Mouse (Mus musculus) ES-E14 (cell line): ENCODE data around the gene Mettl24. TPM values are rescaled to one million over a fixed set of nuclear protein-coding genes. Genes with fewer than 3 reads are reported as not detected.

Experiments
- DNase-seq: peaks from one replicate; pipeline ENCODE4 v3.0.0-alpha.2; 2013; ENCODE audit warnings: low read depth, low spot score
- H3K27ac ChIP-seq: 2 replicates; pipeline ENCODE4 v1.5.1; 2012; ENCODE audit warnings: low read depth, mild to moderate bottlenecking, low read length, moderate library complexity, mixed read lengths; ENCODE audit not compliant: poor library complexity, insufficient read depth, severe bottlenecking
- H3K36me3 ChIP-seq: 2 replicates; pipeline ENCODE4 v1.6.1; 2012; ENCODE audit warnings: mild to moderate bottlenecking, low read length, moderate library complexity, mixed read lengths; ENCODE audit not compliant: control insufficient read depth, poor library complexity, insufficient read depth, severe bottlenecking
- H3K4me1 ChIP-seq, 2 experiments: fragments of 150-350 bp in 1 of 2; sonication (generic) in 1 of 2; 2 replicates each; pipeline ENCODE4 v1.6.1; 2012; ENCODE audit warnings: low read length in 2 of 2, mild to moderate bottlenecking in 1 of 2, mixed read lengths in 1 of 2; ENCODE audit not compliant: control insufficient read depth in 2 of 2, insufficient read depth in 2 of 2, poor library complexity in 1 of 2
- H3K4me3 ChIP-seq, 2 experiments: fragments of 150-350 bp in 1 of 2; sonication (generic) in 1 of 2; 2 replicates each; pipeline ENCODE4 v1.5.1; 2012; ENCODE audit warnings: low read length in 2 of 2, low read depth in 1 of 2, mild to moderate bottlenecking in 1 of 2, mixed read lengths in 1 of 2; ENCODE audit not compliant: insufficient read depth in 1 of 2, poor library complexity in 1 of 2, severe bottlenecking in 1 of 2
- H3K9ac ChIP-seq: 2 replicates; pipeline ENCODE4 v1.6.1; 2012; ENCODE audit warnings: low read depth, mild to moderate bottlenecking, low read length, mixed read lengths; ENCODE audit not compliant: poor library complexity, insufficient read depth, severe bottlenecking
- H3K9me3 ChIP-seq: fragments of 150-350 bp; sonication (generic); 2 replicates; pipeline ENCODE4 v1.6.1; 2012; ENCODE audit warnings: low read depth, mild to moderate bottlenecking, low read length; ENCODE audit not compliant: control insufficient read depth, insufficient read depth
- CHD2 ChIP-seq: IDR thresholded peaks from 2 replicates; pipeline ENCODE4 v1.6.1; 2014; ENCODE audit warnings: mild to moderate bottlenecking, low read depth, low read length, inconsistent platforms
- HCFC1 ChIP-seq: IDR thresholded peaks from 2 replicates; pipeline ENCODE4 v1.6.1; 2012; ENCODE audit warnings: low read length, inconsistent platforms, borderline replicate concordance; ENCODE audit not compliant: insufficient read depth
- MAFK ChIP-seq: IDR thresholded peaks from 2 replicates; pipeline ENCODE4 v1.6.1; 2014; ENCODE audit warnings: mild to moderate bottlenecking, low read depth, low read length, inconsistent platforms; ENCODE audit not compliant: insufficient read depth
- ZC3H11A ChIP-seq: IDR thresholded peaks from 2 replicates; pipeline ENCODE4 v1.6.1; 2012; ENCODE audit warnings: low read depth, mild to moderate bottlenecking, inconsistent platforms, low read length, borderline replicate concordance
- ZNF384 ChIP-seq: IDR thresholded peaks from 2 replicates; pipeline ENCODE4 v1.6.1; 2012; ENCODE audit warnings: low read depth, low read length, inconsistent platforms
- in situ Hi-C, 2 experiments: fragments of 600-800 bp; cut with MboI; formaldehyde crosslinking; loops; one replicate each; pipeline ENCODE4 v1.15.1; 2025; ENCODE audit warnings: low sequenced_read_pairs in 2 of 2, inconsistent platforms in 1 of 2; ENCODE audit not compliant: unreplicated experiment in 2 of 2
- total RNA-seq: library from RNA; depleted of rRNA; stranded (reverse); fragments of 300-350 nt; gene quantifications from 2 replicates; pipeline ENCODE4 v1.2.3, GENCODE M21; 2012

Mettl24 gene
- total RNA-seq, 1 experiment, result 0.40 TPM

- H3K4me1 ChIP-seq, result no peaks in the 10 kb centered on the region
- TF ChIP-seq ZC3H11A (no peak), MAFK (no peak), CHD2 (no peak), HCFC1 (no peak), ZNF384 (no peak)
- in situ Hi-C loops, result no loop called here
- H3K9ac ChIP-seq, result no peak overlapping the region
- no peak for DNase-seq
- no peaks in the 10 kb centered on the region for H3K36me3 ChIP-seq
- no peak overlapping the region for H3K4me3 ChIP-seq
- peaks cover 14% of the 10 kb centered on the region; the same call in 1 of the 2 replicates for H3K9me3 ChIP-seq
- no peak overlapping the region for H3K27ac ChIP-seq
These were observed 14.4 kb upstream of the Mettl24 start for GRCm38 (mm10) chr10:40668640-40669039.

- Histone ChIP-seq H3K4me1 (no peaks in the 10 kb centered on the region), H3K27ac (no peak overlapping the region), H3K9me3 (no peaks in the 10 kb centered on the region), H3K4me3 (no peak overlapping the region), H3K9ac (no peak overlapping the region), H3K36me3 (no peaks in the 10 kb centered on the region)
- in situ Hi-C loops, result no loop called here
- no peak for DNase-seq
- no peak for TF ChIP-seq ZNF384
- TF ChIP-seq HCFC1, result no peak
- no peak for TF ChIP-seq CHD2
- no peak for TF ChIP-seq ZC3H11A
- no peak for TF ChIP-seq MAFK
These were observed 10.3 kb upstream of the Mettl24 start for GRCm38 (mm10) chr10:40672587-40673296.

- Histone ChIP-seq H3K4me3 (no peak overlapping the region), H3K36me3 (no peaks in the 10 kb centered on the region), H3K9ac (no peak overlapping the region), H3K9me3 (no peaks in the 10 kb centered on the region), H3K4me1 (no peaks in the 10 kb centered on the region), H3K27ac (no peak overlapping the region)
- no peak for TF ChIP-seq ZC3H11A
- no peak for TF ChIP-seq MAFK
- TF ChIP-seq ZNF384, result no peak
- no peak for TF ChIP-seq HCFC1
- no peak for TF ChIP-seq CHD2
- no peak for DNase-seq
- in situ Hi-C loops, result no loop called here
These were observed 9.8 kb upstream of the Mettl24 start for GRCm38 (mm10) chr10:40673297-40673665.

- in situ Hi-C loops, result no loop called here
- Histone ChIP-seq H3K9me3 (no peaks in the 10 kb centered on the region), H3K27ac (no peak overlapping the region), H3K9ac (no peak overlapping the region), H3K4me1 (no peaks in the 10 kb centered on the region), H3K36me3 (no peaks in the 10 kb centered on the region), H3K4me3 (no peak overlapping the region)
- TF ChIP-seq ZC3H11A (no peak), MAFK (no peak), HCFC1 (no peak), ZNF384 (no peak), CHD2 (no peak)
- DNase-seq, result no peak
These were observed 8.9 kb upstream of the Mettl24 start for GRCm38 (mm10) chr10:40674151-40674550.

GRCm38 (mm10) chr10:40675921-40676320 lies 7.2 kb upstream of the Mettl24 start:
- in situ Hi-C loops, result no loop called here
- no peaks in the 10 kb centered on the region for H3K4me1 ChIP-seq
- no peak for TF ChIP-seq ZNF384
- no peak for TF ChIP-seq HCFC1
- no peak for TF ChIP-seq CHD2
- no peak for TF ChIP-seq MAFK
- no peak for TF ChIP-seq ZC3H11A
- H3K9me3 ChIP-seq, result no peaks in the 10 kb centered on the region
- DNase-seq, result no peak
- H3K36me3 ChIP-seq, result no peaks in the 10 kb centered on the region
- H3K27ac ChIP-seq, result no peak overlapping the region
- no peak overlapping the region for H3K4me3 ChIP-seq
- H3K9ac ChIP-seq, result no peak overlapping the region
